Mouse (Mus musculus) forebrain, embryonic 15.5 days (tissue): Measurements from ENCODE around the gene Josd2. TPM values are rescaled to one million over a fixed set of nuclear protein-coding genes. Genes with fewer than 3 reads are reported as not detected.
A peak's percentile ranks its signal among the peaks of the same experiment; 100 is the strongest.

Experiments used
- ATAC-seq: fragments of 200-750 bp; cut with Nextera tagmentation; replicated peaks from 2 replicates; pipeline ENCODE4 v1.8.0; 2017; ENCODE audit warnings: mild to moderate bottlenecking, moderate TSS enrichment, moderate library complexity
- H3K27ac ChIP-seq: fragments of 300-500 bp; sonication (generic); replicated peaks from 2 replicates; pipeline ENCODE4 v1.5.1; 2015; ENCODE audit warnings: mild to moderate bottlenecking, inconsistent platforms
- H3K27me3 ChIP-seq: fragments of 300-500 bp; sonication (generic); 2 replicates; pipeline ENCODE4 v1.6.1; 2015; ENCODE audit warnings: inconsistent platforms
- H3K36me3 ChIP-seq: fragments of 300-500 bp; sonication (generic); 2 replicates; pipeline ENCODE4 v1.6.1; 2015; ENCODE audit warnings: mild to moderate bottlenecking, inconsistent platforms
- H3K4me1 ChIP-seq: fragments of 300-500 bp; sonication (generic); 2 replicates; pipeline ENCODE4 v1.6.1; 2015; ENCODE audit warnings: inconsistent platforms
- H3K4me2 ChIP-seq: fragments of 300-500 bp; sonication (generic); replicated peaks from 2 replicates; pipeline ENCODE4 v1.6.1; 2015; ENCODE audit warnings: mild to moderate bottlenecking, inconsistent platforms
- H3K4me3 ChIP-seq: fragments of 300-500 bp; sonication (generic); 2 replicates; pipeline ENCODE4 v1.5.1; 2015; ENCODE audit warnings: mild to moderate bottlenecking, inconsistent platforms
- H3K9ac ChIP-seq: fragments of 300-500 bp; sonication (generic); replicated peaks from 2 replicates; pipeline ENCODE4 v1.6.1; 2015; ENCODE audit warnings: mild to moderate bottlenecking, inconsistent platforms
- H3K9me3 ChIP-seq: fragments of 300-500 bp; sonication (generic); 2 replicates; pipeline ENCODE4 v1.6.1; 2016; ENCODE audit warnings: inconsistent platforms
- WGBS: fragments of 180-500 bp; shearing (Covaris S2); methylation state at CpG from one replicate; pipeline ENCODE4 v1.1.7; 2015; ENCODE audit warnings: mixed read lengths; 5-methylcytosine and 5-hydroxymethylcytosine counted together
- polyA plus RNA-seq: library from polyadenylated mRNA; unstranded; fragments of >200 nt; fragmentation: Nextera tagmentation; extraction: Ambion mirVana; gene quantifications from 2 replicates; pipeline ENCODE4 v1.2.1, GENCODE M21; 2015

Gene Josd2
- polyA plus RNA-seq, 1 experiment from 2014 or later: 52.5 TPM

- no peaks in the 10 kb centered on the region for H3K9me3 ChIP-seq
- peaks cover 14% of the 10 kb centered on the region for H3K36me3 ChIP-seq
- H3K4me1 ChIP-seq: no peaks in the 10 kb centered on the region
- H3K27me3 ChIP-seq: peaks cover 14% of the 10 kb centered on the region
- no peak overlapping the region for H3K4me3 ChIP-seq
- H3K9ac ChIP-seq: no peak overlapping the region
- ATAC-seq: peak; percentile 82
- H3K4me2 ChIP-seq: no peak overlapping the region
- 42% methylated on average over 5 of the region's 5 CpGs for WGBS
- peak overlapping the region; percentile 46; the same call in 1 of the 2 replicates for H3K27ac ChIP-seq
Observed at GRCm38 (mm10) chr7:44484841-44485571, 17.2 kb downstream of the Josd2 start.

GRCm38 (mm10) chr7:44485572-44486195 lies 17.9 kb downstream of the Josd2 start:
- H3K9me3 ChIP-seq: no peaks in the 10 kb centered on the region
- no peak for ATAC-seq
- WGBS: 74% methylated on average over 7 of the region's 7 CpGs

GRCm38 (mm10) chr7:44486927-44487575 lies 19.3 kb downstream of the Josd2 start:
- H3K9ac ChIP-seq: no peak overlapping the region
- H3K4me2 ChIP-seq: no peak overlapping the region
- 63% methylated on average over 13 of the region's 13 CpGs for whole genome bisulfite sequencing
- H3K9me3 ChIP-seq: no peaks in the 10 kb centered on the region
- H3K4me3 ChIP-seq: no peak overlapping the region
- peaks cover 33% of the 10 kb centered on the region for H3K36me3 ChIP-seq
- peaks cover 7% of the 10 kb centered on the region for H3K27me3 ChIP-seq
- ATAC-seq: no peak
- H3K27ac ChIP-seq: no peak overlapping the region
- H3K4me1 ChIP-seq: no peaks in the 10 kb centered on the region

More at GRCm38 (mm10) chr7:44485572-44486195, 17.9 kb downstream of the Josd2 start:
- Histone ChIP-seq H3K4me3 (no peak overlapping the region), H3K27ac (no peak overlapping the region), H3K36me3 (peaks cover 21% of the 10 kb centered on the region), H3K27me3 (peaks cover 10% of the 10 kb centered on the region), H3K9ac (no peak overlapping the region), H3K4me1 (no peaks in the 10 kb centered on the region), H3K4me2 (no peak overlapping the region)

GRCm38 (mm10) chr7:44487936-44488335 lies 20.2 kb downstream of the Josd2 start:
- H3K4me1 ChIP-seq: 0 out of 2 replicates have a peak, but pooled peaks cover 1% of the 10 kb centered on the region
- peaks cover 40% of the 10 kb centered on the region for H3K36me3 ChIP-seq
- H3K9ac ChIP-seq: no peak overlapping the region
- ATAC-seq: no peak
- no peaks in the 10 kb centered on the region for H3K27me3 ChIP-seq
- no peak overlapping the region for H3K4me2 ChIP-seq
- no peak overlapping the region for H3K4me3 ChIP-seq
- WGBS: 87% methylated on average over 7 of the region's 7 CpGs
- H3K9me3 ChIP-seq: no peaks in the 10 kb centered on the region
- no peak overlapping the region for H3K27ac ChIP-seq

GRCm38 (mm10) chr7:44488545-44488944 lies 20.8 kb downstream of the Josd2 start:
- Histone ChIP-seq H3K4me3 (no peak overlapping the region), H3K9ac (no peak overlapping the region), H3K4me2 (no peak overlapping the region), H3K9me3 (no peaks in the 10 kb centered on the region), H3K4me1 (0 out of 2 replicates have a peak, but pooled peaks cover 5% of the 10 kb centered on the region), H3K27me3 (no peaks in the 10 kb centered on the region), H3K36me3 (peaks cover 42% of the 10 kb centered on the region), H3K27ac (no peak overlapping the region)
- ATAC-seq: no peak
- 96% methylated on average over 8 of the region's 8 CpGs for WGBS

- Histone ChIP-seq H3K4me1 (peaks cover 18% of the 10 kb centered on the region), H3K4me3 (no peak overlapping the region), H3K27ac (no peak overlapping the region), H3K4me2 (no peak overlapping the region), H3K9ac (no peak overlapping the region), H3K9me3 (no peaks in the 10 kb centered on the region), H3K36me3 (peaks cover 47% of the 10 kb centered on the region), H3K27me3 (no peaks in the 10 kb centered on the region)
- 82% methylated on average over 4 of the region's 4 CpGs for WGBS
- no peak for ATAC-seq
Observed at GRCm38 (mm10) chr7:44490281-44490680, 22.5 kb downstream of the Josd2 start.

- ATAC-seq: no peak
- H3K9ac ChIP-seq: no peak overlapping the region
- no peaks in the 10 kb centered on the region for H3K9me3 ChIP-seq
- H3K4me3 ChIP-seq: no peak overlapping the region
- no peaks in the 10 kb centered on the region for H3K27me3 ChIP-seq
- no peak overlapping the region for H3K27ac ChIP-seq
- 94% methylated on average over 5 of the region's 5 CpGs for WGBS
- no peak overlapping the region for H3K4me2 ChIP-seq
- peaks cover 24% of the 10 kb centered on the region for H3K4me1 ChIP-seq
- peaks cover 47% of the 10 kb centered on the region for H3K36me3 ChIP-seq
Observed at GRCm38 (mm10) chr7:44491391-44491790, 23.6 kb downstream of the Josd2 start.

- Histone ChIP-seq H3K36me3 (peaks cover 47% of the 10 kb centered on the region), H3K9ac (no peak overlapping the region), H3K4me3 (no peak overlapping the region), H3K9me3 (no peaks in the 10 kb centered on the region), H3K27me3 (no peaks in the 10 kb centered on the region), H3K4me2 (no peak overlapping the region), H3K27ac (no peak overlapping the region), H3K4me1 (peaks cover 30% of the 10 kb centered on the region)
- WGBS: 95% methylated on average over 21 of the region's 21 CpGs
- ATAC-seq: no peak
Observed at GRCm38 (mm10) chr7:44492166-44492826, 24.5 kb downstream of the Josd2 start.

- no peak overlapping the region for H3K9ac ChIP-seq
Observed at GRCm38 (mm10) chr7:44494681-44495080, 26.9 kb downstream of the Josd2 start.

GRCm38 (mm10) chr7:44495086-44495485 lies 27.3 kb downstream of the Josd2 start:
- WGBS: 78% methylated on average over 7 of the region's 7 CpGs
- Histone ChIP-seq H3K27ac (no peak overlapping the region), H3K9ac (peak overlapping the region; percentile 89), H3K4me1 (peaks cover 34% of the 10 kb centered on the region), H3K36me3 (peaks cover 32% of the 10 kb centered on the region), H3K4me3 (peak overlapping the region; percentile 64), H3K9me3 (no peaks in the 10 kb centered on the region), H3K27me3 (no peaks in the 10 kb centered on the region), H3K4me2 (peak overlapping the region; percentile 63)
- ATAC-seq: no peak

More at GRCm38 (mm10) chr7:44494681-44495080, 26.9 kb downstream of the Josd2 start:
- no peak overlapping the region for H3K27ac ChIP-seq
- H3K4me2 ChIP-seq: no peak overlapping the region
- H3K27me3 ChIP-seq: no peaks in the 10 kb centered on the region
- H3K4me1 ChIP-seq: peaks cover 34% of the 10 kb centered on the region
- H3K4me3 ChIP-seq: no peak overlapping the region
- H3K9me3 ChIP-seq: no peaks in the 10 kb centered on the region
- H3K36me3 ChIP-seq: peaks cover 36% of the 10 kb centered on the region
- no peak for ATAC-seq
- 96% methylated on average over 12 of the region's 12 CpGs for WGBS

GRCm38 (mm10) chr7:44495992-44496770 lies 28.4 kb downstream of the Josd2 start, which contains the start of the genes Emc10 and Fam71e1:
Emc10 (minus strand) TSS chr7:44496529.
Fam71e1 (plus strand) TSS chr7:44496581.
- Histone ChIP-seq H3K27me3 (no peaks in the 10 kb centered on the region), H3K4me2 (peak within 1 kb of the TSS; percentile 77), H3K9me3 (no peaks in the 10 kb centered on the region), H3K4me1 (peaks cover 34% of the 10 kb centered on the region), H3K27ac (peak within 1 kb of the TSS; percentile 95), H3K9ac (peak within 1 kb of the TSS; percentile 89), H3K36me3 (peaks cover 21% of the 10 kb centered on the region), H3K4me3 (peak within 1 kb of the TSS; percentile 64)
- under 1% methylated on average over 58 of the region's 58 CpGs for WGBS
- ATAC-seq: peak; percentile 97
